Mouse (Mus musculus): ENCODE measurements around the gene 2310061N02Rik.
"Not testable (repeated sequence)": the region's sequence is repeated elsewhere in the genome, so short reads cannot be mapped to it uniquely, and the experiment has no call there.

The 2310061N02Rik gene

DNA sequence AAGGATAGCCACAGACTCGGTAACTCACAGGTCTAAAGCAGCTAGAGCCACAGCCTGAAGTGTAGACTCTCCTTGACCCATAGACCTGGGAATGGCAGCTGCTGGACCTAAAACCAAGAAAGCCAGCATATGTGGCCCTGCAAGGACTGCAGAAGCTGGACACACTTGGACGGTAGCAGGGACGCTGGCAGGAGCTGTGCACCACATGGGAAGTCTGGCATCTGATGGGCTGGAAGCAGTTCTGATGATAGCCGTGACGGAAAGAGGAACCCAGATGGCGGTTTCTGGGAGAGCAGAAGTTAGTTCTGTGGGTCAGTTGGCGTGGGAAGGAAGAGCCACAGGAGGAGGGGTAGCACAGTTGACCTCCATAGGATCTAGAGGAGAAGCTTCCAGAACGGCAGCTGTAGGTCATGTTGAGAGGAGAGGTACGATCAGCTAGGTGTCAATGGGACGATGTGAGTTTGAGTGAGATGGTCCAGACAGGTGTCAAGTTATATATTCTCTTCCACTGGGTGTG, at the start of gene 2310061N02Rik:
2310061N02Rik (minus strand) TSS at position 467 of the 517 bp plus-strand sequence.
- in situ Hi-C loops (cut with MboI; ENCODE audit: low sequenced_read_pairs) = no loop called here

DNA sequence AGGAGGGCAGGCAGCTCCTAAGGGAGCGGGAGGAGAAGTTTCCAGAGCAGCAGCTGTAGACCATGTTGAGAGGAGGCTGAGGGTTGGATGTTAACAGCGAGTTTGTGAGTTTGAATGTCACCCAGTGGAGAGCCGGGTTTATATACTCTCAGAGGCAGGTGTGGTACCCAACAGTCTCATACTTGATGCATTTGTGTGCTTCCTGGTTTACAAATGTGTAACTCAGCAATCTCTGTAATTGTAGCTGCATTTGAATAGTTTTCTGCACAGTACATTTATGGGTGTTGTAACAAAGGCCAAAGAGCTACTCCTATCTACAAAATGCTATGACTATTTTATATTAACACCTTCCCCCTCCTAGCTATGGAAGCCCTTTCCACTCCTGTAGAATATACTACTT, 43.8 kb upstream of the 2310061N02Rik start, which contains the start of gene Krtap13:
Krtap13 (minus strand) TSS at position 101 of the 400 bp plus-strand sequence.
- in situ Hi-C loops (cut with MboI; ENCODE audit: low sequenced_read_pairs) = not testable (repeated sequence)

DNA sequence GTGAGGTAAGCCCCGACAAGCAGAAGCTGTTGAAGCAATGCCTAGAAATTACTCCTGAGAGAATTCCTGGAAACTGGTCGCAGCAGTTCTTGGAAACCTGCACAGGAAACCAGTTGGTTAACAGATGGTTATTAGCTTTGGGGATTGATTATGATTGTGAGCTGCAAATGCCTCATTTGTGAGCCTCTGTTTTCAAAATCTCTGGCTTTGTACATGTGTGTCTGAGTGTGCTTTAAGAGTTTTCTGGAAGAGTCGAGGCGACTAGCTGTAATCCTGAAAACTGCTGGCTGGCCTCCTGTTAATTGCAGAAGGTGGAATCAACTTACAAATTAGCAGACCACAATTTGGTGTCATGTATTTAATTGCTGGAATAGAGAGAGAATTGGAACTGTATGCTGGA, 40.2 kb upstream of the 2310061N02Rik start:
- in situ Hi-C loops (cut with MboI; ENCODE audit: low sequenced_read_pairs) = no loop called here

DNA sequence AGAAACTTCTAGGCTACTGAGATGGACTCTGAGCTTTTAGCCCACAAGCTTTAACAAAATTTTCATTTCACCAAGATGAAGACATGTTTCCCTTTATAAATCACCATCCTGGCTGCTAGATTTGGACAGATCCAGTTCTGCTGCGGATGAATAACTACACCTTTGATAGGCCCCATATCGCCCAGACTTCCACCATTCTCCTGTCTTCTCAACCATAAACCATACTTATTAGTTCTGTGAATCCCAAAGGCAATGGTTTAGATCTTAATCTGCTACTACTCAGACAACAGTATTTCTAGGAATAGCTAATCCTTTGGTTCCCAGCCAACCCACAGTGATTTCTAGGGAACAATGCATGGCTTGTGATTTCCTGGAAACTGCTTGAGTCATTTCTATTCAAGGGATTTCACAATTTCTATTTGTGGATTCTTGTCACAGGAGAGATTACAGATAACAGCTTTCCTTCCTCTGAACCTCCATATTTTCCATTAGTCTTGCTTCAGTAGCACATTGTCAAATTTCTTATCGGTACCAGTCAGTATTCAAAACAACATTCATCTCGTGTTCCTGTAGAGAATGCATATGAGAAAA, 37.1 kb upstream of the 2310061N02Rik start:
- in situ Hi-C loops (cut with MboI; ENCODE audit: low sequenced_read_pairs) = no loop called here

DNA sequence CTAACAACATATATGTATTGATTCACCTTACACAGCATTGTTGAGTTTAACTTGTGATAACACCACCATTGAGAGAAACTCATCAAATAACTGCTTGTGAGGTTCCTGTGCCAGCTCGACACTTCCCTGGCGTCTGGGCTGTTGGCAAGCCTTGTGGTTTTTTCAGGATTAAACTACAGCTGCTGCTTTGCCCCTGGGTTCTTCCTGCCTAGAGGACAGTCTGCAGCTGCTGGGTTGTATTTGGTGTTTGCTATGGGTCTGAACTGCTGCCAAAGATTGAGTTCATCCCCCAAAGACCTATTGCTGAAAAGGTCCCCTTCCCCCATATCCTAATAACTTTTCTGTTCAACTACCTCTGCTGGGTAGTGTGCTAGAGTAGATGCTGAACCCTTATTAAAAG, 27.6 kb upstream of the 2310061N02Rik start:
- in situ Hi-C loops (cut with MboI; ENCODE audit: low sequenced_read_pairs) = no loop called here

DNA sequence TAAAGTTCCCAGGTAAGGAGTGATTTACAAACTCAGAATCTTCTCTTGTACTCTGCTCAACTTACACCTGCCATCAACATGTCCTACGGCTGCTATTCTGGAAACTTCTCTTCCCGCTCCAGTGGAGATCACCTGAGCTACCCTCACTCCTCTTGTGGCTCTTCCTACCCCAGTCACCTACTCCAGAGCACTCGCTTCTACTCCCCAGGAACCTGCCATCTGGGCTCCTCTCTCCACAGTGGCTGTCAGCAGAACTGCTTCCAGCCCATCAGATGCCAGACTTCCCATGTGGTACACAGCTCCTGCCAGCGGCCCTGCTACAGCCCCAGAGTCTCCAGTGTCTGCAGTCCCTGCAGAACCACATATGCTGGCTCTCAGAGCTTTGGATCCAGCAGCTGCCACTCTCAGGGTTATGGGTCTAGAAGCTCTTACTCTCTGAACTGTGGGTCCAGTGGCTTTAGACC, 21.1 kb upstream of the 2310061N02Rik start, which contains the start of gene Krtap13-1:
Krtap13-1 (plus strand) TSS at position 51 of the 464 bp plus-strand sequence.
- in situ Hi-C loops (cut with MboI; ENCODE audit: low sequenced_read_pairs) = no loop called here

DNA sequence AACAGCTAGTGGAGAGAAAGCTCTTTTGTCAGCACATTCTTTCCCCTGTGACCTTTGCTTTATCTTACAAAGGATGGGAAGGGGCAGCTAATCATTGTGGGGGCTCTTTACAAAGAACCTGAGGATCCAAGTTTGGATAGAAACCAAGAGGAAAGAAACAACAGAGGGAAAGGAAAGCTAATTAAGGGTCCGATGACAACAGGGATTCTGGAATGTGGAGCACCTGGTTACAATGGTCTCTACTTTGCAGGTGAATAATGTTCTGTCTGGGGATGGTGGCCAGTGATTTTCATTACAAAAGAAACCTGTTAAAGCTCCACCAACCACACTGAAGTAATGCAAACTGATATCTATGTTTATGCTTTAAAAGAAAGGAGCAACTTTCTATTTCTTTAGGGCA, 12.3 kb upstream of the 2310061N02Rik start:
- in situ Hi-C loops (cut with MboI; ENCODE audit: low sequenced_read_pairs) = no loop called here

DNA sequence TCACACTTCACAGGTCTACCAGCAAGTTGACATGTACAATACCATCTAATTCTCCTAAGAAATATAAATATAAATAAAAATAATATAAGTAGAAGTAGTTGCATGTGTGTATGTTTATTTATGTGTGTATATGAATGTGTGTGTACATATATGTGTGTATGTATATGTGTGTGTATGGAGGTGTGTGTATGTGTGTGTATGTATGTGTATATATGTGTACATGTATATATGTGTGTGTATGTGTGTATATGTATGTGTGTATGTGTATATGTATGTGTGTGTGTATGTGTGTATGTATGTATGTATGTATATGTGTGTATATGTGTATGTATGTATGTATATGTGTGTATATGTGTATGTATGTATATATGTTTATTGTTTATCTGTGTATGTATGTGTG, 8.8 kb upstream of the 2310061N02Rik start:
- in situ Hi-C loops (cut with MboI; ENCODE audit: low sequenced_read_pairs) = no loop called here

DNA sequence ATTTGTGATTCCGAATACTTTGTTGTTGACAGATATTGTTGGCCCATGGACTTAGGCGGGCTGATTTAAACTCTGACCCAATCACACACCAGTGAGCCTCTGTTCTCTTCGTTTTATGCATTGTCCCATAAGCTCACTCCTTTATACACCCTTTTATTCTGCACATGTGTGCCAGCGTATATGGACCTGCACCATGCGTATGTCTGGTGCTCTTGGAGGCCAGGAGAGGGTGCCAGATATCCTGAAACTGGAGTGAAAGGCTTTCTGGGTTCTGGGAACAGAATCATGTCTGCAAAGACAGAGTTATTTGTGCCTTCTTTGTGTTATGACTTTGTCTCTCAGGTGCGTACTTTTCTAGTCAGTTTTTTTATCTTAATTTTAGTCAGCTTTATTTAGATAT, 3.5 kb upstream of the 2310061N02Rik start:
- in situ Hi-C loops (cut with MboI; ENCODE audit: low sequenced_read_pairs) = no loop called here

DNA sequence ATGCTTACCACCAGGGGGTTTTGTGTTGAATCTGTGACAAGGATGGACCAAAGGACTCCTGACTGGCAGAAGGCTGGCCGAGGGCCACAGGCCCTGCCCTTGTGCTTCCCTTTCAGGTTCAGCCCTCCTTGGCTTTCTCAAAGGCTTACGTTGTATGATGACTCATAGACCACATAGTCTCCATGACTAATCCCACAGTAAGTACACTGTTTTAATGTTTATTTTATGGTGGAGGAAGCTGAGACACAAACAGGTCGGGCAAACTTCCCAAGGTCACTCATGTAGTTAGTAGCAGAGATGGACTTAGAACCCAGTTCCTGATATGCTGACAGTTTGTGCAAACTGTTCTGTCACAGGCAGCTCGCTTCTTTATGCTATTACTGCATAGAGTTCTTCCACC, 3.0 kb upstream of the 2310061N02Rik start:
- in situ Hi-C loops (cut with MboI; ENCODE audit: low sequenced_read_pairs) = no loop called here

DNA sequence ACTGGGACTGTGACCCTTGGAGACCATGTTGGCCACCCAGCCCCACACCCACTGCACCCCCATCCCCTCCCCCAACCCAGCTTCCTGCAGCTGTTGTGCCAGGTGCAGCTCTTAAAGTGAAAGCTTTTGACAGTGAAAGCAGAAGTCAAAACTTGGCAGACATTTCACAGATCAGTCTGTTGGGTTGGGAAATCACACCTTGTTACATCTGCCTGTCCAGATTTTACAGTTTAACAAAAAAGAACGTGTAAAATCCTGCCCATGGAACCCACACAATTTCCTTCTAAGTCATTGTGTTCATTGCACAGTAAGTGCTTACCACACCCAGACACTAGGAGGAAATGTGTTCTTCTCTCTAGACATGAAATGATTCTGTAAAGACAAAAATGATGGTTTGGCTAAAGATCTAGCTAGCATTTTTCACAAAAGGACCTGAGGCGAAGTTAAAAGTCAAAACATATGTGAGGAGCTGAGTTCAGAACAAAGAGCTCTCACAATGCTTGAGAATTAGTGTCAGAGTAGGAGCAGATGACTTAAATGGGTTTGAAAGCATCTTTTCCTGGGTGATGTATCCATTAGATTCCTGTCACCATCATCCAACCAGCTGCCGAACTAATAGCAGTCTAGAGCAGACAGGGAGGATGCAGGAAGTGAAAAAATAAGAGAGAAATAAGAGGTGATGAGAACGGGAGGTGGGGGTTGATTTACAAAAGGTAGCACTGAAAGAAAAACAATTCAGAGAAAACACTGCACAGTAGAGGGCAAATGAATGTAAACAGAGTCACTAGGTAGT, 6.5 kb downstream of the 2310061N02Rik start:
- in situ Hi-C loops (cut with MboI; ENCODE audit: low sequenced_read_pairs) = no loop called here

DNA sequence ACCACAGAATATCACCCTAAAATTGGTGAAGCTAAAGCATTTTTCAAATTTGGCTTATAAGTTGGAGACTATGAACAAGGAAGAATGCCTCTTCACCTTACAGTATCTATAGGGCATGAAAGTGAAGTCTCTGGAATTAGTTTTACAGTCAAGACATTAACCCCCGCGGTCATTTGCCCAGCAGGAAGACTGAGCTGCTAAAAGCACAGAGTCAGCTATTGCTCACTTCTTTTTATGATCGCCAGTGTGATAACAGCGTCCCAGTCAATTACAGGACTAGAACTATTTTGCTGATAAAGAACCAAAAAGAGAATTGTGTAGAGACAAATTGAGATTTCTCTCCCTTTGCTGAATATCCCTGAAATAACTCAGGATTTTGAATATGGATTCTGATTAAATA, 11.5 kb downstream of the 2310061N02Rik start:
- in situ Hi-C loops (cut with MboI; ENCODE audit: low sequenced_read_pairs) = no loop called here

DNA sequence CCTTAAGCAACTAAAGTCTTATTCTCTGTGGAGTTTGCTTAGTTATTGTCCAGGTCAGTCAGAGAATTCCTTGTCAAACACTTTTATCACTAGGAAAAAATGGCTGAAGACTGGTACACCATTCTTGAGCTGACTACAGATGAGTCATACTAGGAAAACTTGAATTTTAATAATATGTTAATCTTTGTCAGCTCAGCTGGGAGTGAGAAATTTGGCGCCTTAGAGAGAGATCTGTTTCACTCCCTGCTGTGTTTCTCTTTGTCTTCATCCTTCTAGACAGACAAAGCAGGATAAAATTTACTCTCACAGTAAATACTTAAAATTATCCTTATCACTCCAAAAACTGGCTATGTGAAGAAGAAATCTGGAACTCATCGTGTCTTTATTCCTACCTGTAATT, 26.5 kb downstream of the 2310061N02Rik start:
- in situ Hi-C loops (cut with MboI; ENCODE audit: low sequenced_read_pairs) = no loop called here

DNA sequence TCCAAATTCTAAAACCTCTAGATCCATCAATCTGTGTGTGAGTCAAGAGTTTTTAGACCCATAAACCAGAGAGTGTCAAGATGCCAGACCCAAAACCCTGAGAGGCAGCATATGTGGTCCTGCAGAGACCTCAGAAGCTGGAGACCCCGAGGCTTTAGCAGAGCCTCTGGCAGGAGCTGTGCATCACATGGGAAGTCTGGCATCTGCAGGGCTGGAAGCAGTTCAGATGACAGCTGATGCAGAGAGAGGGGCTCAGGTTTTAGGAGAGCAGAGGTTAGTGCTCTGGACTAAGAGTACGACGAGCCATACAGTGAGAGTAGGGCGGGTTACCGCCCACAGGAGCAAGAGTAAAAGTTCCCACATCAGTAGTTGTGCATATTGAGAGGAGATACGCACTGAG, 28.7 kb downstream of the 2310061N02Rik start:
- in situ Hi-C loops (cut with MboI; ENCODE audit: low sequenced_read_pairs) = no loop called here

DNA sequence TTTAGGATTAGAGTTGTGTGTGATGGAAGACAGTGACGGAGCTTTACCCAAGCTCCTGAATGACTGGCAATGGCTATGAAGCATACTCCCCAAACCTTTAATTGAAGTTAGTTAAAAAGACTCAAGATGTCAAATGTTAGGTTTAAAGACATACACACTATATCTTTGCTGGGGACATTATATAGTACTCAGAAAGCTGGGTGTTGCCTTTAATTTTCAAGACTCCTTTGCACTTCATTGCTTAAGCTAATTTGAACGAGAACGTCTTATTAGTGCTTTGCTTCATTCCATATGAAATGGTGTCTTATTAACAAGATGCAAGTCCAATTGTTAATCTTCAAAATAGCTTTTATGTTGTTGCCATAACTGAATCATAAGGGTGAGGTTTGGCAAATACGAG, 36.2 kb downstream of the 2310061N02Rik start, which contains the start of gene Krtap27-1:
Krtap27-1 (minus strand) TSS at position 101 of the 400 bp plus-strand sequence.
- in situ Hi-C loops (cut with MboI; ENCODE audit: low sequenced_read_pairs) = no loop called here

DNA sequence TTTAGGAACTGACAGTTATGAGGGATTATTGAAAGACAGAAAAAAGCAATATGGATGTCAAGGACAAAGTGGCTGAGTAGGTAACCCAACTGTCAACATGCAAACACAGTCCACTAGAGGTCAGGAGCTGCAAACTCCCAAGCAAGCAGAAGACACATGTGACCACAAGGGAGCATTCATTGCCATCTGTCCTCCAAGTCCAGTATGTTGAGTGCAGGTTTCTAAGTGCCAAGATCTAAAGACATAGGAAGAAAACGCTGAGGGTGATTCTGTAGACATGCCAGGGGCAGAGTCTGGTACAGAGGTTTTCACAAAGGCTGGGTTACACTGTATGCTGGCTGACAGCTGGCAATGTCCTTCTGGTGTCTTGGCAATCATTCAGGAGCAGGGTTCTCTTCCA, 50.3 kb downstream of the 2310061N02Rik start:
- in situ Hi-C loops (cut with MboI; ENCODE audit: low sequenced_read_pairs) = no loop called here

All from CH12F3 (cell line).